Mouse (Mus musculus) right cerebral cortex, postnatal 10 days (tissue): ENCODE measurements around the gene Rgs2.

Source experiments
- DNase-seq, 2 experiments: peaks; one replicate each; pipeline ENCODE4 v3.0.0; 2021; ENCODE audit warnings: low spot score in 2 of 2

Rgs2 gene

DNA sequence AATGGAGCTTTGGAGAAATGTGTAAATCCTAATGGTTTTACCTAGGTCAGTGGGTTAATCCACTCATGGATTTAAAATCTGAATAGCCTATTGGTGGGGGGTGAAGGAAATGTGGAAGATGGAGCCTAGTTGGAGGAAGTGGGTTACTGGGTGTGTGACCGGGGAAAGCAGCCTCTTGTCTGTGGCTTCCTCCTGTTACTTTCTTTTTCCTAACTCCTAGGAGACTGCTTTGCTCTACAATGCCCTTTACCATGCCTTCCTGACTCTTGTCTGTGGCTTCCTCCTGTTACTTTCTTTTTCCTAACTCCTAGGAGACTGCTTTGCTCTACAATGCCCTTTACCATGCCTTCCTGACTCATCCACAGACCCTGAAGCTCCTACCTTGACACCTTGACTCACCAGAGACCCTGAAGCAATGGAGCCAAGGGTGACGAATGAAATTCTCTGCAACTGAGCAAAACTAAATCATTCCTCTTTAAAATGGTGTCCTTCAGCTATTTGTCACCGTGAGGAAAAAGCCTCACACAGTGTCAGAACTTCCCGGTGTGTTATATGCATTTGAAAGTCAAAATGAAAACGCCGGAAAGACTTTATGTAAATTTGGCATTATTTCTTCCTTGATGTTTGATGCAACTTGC lies 18.9 kb downstream of the Rgs2 start:
- no peak for DNase-seq

DNA sequence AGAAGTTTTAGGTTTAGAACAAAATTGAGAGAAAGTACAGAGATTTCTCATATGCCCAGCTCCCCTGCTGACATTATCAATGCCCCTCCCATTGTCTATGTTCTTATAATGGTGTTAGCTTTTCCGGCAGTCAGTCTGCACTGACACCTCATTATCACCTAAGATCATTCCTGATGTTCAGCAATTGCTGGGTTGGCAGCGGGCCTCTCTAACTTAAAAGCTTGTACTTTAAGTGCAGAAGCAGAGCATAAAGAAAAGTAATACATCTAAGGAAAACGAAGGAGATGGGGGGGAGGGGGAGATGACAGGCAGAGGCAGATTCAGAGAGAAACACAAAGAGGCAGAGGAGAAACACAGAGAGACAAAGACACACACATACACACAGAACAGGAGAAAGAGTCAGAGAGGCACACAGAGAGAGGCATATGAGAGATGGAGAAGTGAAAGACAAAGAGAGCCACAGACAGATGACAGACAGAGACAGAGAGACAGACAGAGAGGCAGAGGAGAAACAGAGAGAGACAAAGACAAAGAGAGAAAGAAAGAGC lies 21.1 kb downstream of the Rgs2 start:
- DNase-seq, result no peak

- DNase-seq, result no peak
Observed at GRCm38 (mm10) chr1:143982085-143982764, 21.7 kb downstream of the Rgs2 start.

- no peak for DNase-seq
Observed at GRCm38 (mm10) chr1:143980811-143981210, 23.1 kb downstream of the Rgs2 start.

DNA sequence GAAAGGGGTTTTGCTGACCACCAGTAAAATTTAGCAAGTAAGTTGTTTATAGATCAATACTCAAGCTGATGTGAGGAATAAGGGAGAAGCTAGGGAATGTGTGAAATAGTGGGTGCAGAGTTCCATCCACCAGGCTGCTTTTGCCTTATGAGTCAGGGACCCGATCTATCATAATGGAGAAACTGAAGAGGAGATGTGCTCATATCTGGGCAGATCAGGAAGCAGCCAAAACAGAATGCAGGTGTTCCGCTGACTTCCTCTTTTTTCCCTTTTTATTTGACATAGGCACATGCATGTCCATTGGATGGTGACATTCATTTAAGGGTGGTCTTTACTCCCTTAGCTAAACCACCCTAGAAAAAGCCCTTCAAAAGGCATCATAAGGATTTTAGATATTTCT lies 29.3 kb downstream of the Rgs2 start:
- DNase-seq, result no peak

GRCm38 (mm10) chr1:143962301-143962700 lies 41.7 kb downstream of the Rgs2 start:
- DNase-seq, result no peak

DNA sequence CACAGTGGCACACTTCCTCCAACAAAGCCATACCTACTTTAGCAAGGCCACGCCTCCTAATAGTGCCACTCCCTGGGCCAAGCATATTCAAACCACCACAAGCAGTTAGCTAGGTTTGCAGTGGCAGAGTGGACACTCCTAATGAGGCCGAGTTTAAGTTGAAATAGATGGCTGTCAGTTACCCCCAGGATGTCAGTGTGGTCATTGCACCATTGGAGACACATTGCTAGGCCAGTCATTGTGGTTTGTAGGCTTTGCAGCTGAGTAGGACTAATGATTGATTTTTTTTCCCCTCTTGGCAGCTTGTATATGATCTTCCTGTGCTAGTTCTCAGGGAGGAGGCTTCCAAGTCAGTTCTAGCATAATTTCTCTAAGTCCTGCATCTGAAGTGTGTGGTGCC lies 43.6 kb downstream of the Rgs2 start:
- no peak for DNase-seq

GRCm38 (mm10) chr1:143956090-143956489 lies 47.9 kb downstream of the Rgs2 start:
- DNase-seq, result no peak

DNA sequence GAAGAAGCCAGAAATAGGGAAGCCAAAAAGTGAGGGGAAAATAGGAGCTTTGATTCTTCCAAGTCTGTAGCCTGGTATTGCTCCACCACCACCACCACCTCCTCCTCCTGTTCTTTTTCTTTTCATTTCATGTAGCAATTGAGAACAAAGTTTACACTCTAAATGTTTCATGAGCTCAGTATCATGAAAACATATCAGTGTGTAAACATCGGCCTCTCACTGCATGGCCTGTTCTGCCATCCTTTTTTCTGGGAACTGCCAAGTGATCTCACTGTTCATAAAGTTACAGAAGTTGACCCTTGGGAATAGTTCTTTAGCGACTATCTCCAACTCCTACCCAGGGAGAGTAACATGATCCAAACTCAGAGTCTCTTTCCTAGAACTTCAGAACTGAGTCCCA lies 51.1 kb downstream of the Rgs2 start:
- DNase-seq, result no peak
